Mouse (Mus musculus): ENCODE results near the gene Mgp. TPM values are rescaled to one million over a fixed set of nuclear protein-coding genes. Genes with fewer than 3 reads are reported as not detected.

Mgp gene
- polyA plus RNA-seq (2017; shearing (Covaris generic)), result not detected

DNA sequence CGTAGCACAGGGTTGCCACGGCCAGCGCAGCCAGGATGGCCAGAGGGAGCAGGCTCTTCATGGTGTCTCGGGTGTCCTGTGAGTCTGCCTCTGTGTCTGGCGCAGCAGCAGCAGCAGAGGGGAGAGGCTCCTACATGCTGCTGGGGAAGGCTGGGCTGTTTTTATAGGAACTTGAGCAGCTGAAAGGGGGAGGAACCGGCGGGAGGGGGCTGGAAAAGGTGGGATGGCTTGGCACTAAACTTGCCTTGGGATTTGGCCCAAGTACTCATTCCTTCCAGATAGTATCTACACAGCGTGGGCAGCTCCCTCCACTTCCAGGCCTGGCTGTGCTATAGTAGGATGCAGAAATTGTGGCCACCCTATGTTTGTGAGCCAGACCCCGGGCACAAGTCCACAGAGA, at the start of gene Mgp:
TSS of gene Mgp (minus strand) at position 154 of the 400 bp plus-strand sequence.

DNA sequence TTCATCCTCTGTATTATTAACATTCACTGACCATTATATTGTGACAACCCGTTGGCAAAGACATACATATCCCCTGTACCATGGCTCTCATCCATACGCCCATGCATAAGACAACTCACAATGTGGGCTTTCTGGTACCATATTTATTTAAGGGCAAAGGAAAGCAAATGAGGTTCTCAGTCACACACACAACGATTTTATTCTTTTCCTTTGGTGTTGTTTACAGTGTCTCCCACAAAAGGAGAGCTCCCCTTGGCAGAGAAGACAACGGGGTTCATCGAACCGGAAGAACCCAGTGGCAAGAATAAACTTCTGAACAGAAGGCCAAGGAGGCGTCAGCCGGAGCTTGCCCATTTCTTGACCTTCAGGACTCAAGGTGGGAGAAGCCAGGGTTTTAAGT, 47.9 kb upstream of the Mgp start, which contains the start of gene Pde6h:
TSS of gene Pde6h (plus strand) at position 301 of the 400 bp plus-strand sequence.

DNA sequence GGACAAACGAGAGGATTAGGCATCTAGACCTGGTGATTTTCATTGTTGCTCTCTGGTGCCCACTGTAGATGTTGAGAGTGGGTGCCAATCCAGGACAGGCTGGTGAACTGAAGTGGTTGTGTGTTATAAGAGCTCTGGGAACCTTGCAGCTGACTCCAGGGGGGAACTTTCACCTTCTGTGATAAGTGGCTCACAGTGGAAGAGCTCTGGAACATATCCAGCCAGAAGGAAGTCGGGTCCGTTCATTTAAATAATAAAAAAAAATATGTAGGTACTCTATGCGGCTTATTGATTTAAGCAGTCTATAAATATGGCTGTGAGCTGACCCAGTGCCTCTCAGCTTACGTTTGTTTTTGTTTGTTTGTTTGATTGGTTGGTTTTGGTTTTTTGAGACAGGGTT, 46.5 kb upstream of the Mgp start, which contains the start of gene Erp27:
TSS of gene Erp27 (minus strand) at position 101 of the 400 bp plus-strand sequence.

DNA sequence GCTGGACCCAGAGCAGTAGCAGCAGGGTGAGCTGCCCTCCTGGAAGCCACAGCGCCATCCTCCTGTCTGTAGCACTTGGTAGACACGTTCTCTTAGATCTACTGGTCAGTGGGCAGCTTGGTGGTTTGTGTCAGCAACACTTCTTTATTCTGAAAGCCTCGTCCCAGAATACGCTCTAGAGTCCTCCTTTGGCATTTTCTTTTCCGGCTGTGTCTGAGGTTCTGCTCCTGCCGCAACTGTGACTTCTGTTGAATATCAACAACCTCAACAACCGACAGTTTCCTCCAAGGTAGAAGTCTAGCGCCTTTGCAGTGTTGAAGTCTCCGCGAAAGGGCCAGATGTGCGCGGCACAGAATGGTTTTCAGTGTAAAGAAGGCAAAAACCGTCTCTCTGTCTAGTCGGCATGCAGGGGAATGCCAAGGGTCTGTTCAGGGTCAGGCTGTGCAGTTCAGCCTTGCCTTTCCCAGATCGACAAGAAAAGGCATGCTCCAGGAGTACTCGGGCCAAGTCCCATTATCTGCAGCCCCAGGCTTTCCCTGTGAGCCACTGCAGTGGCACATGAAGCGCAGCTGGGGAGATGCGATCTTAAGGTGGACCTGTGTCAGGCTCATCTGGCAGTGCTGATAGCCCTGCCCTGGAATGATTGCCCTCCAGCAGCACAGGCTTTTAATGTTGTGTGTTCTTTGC, 18.3 kb downstream of the Mgp start, which contains the start of gene Art4:
TSS of gene Art4 (minus strand) at position 548 of the 687 bp plus-strand sequence.

DNA sequence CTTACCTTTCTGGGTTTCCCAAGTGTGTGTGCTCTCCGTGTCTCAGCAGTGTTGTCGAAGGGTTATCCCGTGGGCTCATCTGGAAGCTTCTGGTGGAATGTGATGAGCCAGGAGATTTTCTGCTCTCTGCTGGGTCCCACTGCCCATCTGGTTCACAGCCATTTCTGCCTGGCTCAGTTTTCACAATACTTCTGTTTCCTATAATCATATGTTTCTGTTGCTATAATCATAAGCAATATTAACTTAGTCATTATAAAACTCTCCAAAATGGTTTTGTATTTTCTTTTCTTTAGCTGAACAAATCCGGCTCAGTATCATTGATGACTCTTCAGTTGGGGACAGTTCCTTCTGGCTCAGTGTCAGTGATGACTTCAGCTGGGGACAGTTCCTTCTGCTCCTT, 40.3 kb downstream of the Mgp start, which contains the start of gene Smco3:
TSS of gene Smco3 (minus strand) at position 101 of the 400 bp plus-strand sequence.

DNA sequence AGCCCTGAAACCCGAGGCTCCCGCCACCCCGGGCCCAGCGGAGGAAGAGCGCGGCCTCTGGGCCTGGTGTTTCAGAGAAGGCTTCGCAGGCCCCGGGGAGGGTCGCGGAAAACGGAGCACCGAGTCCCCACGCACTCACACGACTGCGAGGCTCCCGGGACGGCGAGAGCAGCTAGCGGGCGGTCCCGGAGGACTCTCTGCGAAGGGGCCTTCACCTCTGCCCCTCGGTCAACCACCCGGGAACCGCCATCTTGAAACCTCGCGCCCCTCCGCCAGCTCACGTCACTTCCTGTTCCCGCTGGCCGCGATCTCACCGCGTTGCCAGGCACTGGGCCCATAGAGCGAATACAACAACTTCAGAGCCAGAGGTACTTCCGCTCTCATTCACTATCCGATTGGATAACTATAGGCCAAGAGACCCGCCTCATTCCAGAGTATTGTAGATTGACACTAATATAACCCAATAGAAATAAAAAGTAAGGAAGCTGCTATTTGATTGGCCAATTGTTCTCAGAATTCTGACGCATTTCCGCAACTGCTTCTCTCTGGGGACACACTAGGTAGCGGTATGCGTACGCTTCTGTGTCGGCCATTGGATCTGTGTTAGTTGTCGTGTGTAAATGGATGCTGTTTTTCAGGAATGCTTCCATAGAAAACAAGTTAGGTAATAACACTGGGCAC, 47.6 kb downstream of the Mgp start, which contains the start of gene Wbp11:
TSS of gene Wbp11 (minus strand) at position 353 of the 681 bp plus-strand sequence.

DNA sequence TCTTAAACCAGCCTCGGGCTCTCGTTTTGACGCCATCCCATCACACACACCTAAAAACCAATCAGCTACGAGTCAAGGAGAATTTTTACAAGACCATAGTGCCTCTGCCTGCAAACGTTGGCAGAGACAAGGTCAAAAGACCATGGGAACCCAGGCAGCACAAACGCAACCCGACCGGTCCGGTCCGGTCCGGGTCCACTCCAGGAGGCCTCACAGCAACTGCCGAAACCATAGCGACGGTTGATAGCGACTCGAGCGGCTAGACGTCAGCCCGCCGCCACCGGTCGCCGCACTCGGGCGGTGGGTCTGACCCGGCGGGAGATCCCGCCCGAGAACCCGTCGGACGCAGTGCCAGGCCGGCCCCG, 48.1 kb downstream of the Mgp start, which contains the start of gene BC049715:
TSS of gene BC049715 (plus strand) at position 111 of the 365 bp plus-strand sequence.

Other genes starting within 250 kb of the Mgp start
- 1 to 10 TPM; 3.0 to 7.0 TPM for gene Plbd1, start 213.9 kb downstream of the Mgp start, polyA plus RNA-seq (2017; shearing (Covaris generic))
- gene Gucy2c, start 94.1 kb downstream of the Mgp start, polyA plus RNA-seq (2017; shearing (Covaris generic)), result under 1 TPM in 1 of 2 experiments, not detected in 1; 0.07 TPM
- gene Hist4h4, start 71.4 kb downstream of the Mgp start, polyA plus RNA-seq (2017; shearing (Covaris generic)), result 1 to 10 TPM in 1 of 2 experiments, under 1 TPM in 1; 0.85 to 1.0 TPM
- gene H2afj, start 67.6 kb downstream of the Mgp start, polyA plus RNA-seq (2017; shearing (Covaris generic)), result 100 to 1,000 TPM; 167 to 198 TPM
- gene BC049715, start 48.2 kb downstream of the Mgp start, polyA plus RNA-seq (2017; shearing (Covaris generic)), result 1 to 10 TPM; 2.0 to 2.1 TPM
- gene Wbp11, start 47.6 kb downstream of the Mgp start, polyA plus RNA-seq (2017; shearing (Covaris generic)), result 10 to 100 TPM; 85.1 to 86.6 TPM
- gene Smco3, start 40.4 kb downstream of the Mgp start, polyA plus RNA-seq (2017; shearing (Covaris generic)), result not detected
- 1 to 10 TPM; 2.5 to 3.3 TPM for gene Art4, start 18.1 kb downstream of the Mgp start, polyA plus RNA-seq (2017; shearing (Covaris generic))
- 1 to 10 TPM; 2.5 to 3.5 TPM for gene Erp27, start 46.4 kb upstream of the Mgp start, polyA plus RNA-seq (2017; shearing (Covaris generic))
- gene Pde6h, start 48.0 kb upstream of the Mgp start, polyA plus RNA-seq (2017; shearing (Covaris generic)), result under 1 TPM; 0.20 to 0.74 TPM
- 1,000 to 10,000 TPM; 2,391 to 2,736 TPM for gene Arhgdib, start 66.1 kb upstream of the Mgp start, polyA plus RNA-seq (2017; shearing (Covaris generic))

Data from activated CD4-positive, CD25-positive, alpha-beta regulatory T cell (primary cell).